Mouse (Mus musculus) activated CD4-positive, CD25-positive, alpha-beta regulatory T cell, adult 4 months (primary cell): ENCODE results near the gene D11Wsu47e. TPM values are rescaled to one million over a fixed set of nuclear protein-coding genes. Genes with fewer than 3 reads are reported as not detected.

Experiments used
- ATAC-seq: one replicate; pipeline ENCODE4 v1.8.0; 2017
- polyA plus RNA-seq, 2 experiments: library from polyadenylated mRNA; unstranded; fragments of 100-300 nt; shearing (Covaris generic); gene quantifications; one replicate each; pipeline ENCODE4 v1.2.1; 2017

D11Wsu47e gene
- polyA plus RNA-seq, 2 experiments from 2014 or later = 6.8 to 8.6 TPM

GRCm38 (mm10) chr11:113666648-113667047 lies 17.6 kb upstream of the D11Wsu47e start:
- peak; percentile 60 for ATAC-seq

- no peak for ATAC-seq
Measured at GRCm38 (mm10) chr11:113667122-113667521, 17.1 kb upstream of the D11Wsu47e start.

GRCm38 (mm10) chr11:113667704-113668103 lies 16.5 kb upstream of the D11Wsu47e start:
- no peak for ATAC-seq

GRCm38 (mm10) chr11:113668857-113669256 lies 15.4 kb upstream of the D11Wsu47e start:
- no peak for ATAC-seq

GRCm38 (mm10) chr11:113669711-113670110 lies 14.5 kb upstream of the D11Wsu47e start:
- ATAC-seq = no peak

- ATAC-seq = no peak
Measured at GRCm38 (mm10) chr11:113673614-113674013, 10.6 kb upstream of the D11Wsu47e start.

- no peak for ATAC-seq
Measured at GRCm38 (mm10) chr11:113674595-113674994, 9.6 kb upstream of the D11Wsu47e start.

- ATAC-seq = no peak
Measured at GRCm38 (mm10) chr11:113676847-113677246, 7.4 kb upstream of the D11Wsu47e start.

- ATAC-seq = no peak
Measured at GRCm38 (mm10) chr11:113677378-113677777, 6.8 kb upstream of the D11Wsu47e start.

GRCm38 (mm10) chr11:113678373-113678772 lies 5.8 kb upstream of the D11Wsu47e start:
- ATAC-seq = no peak

- no peak for ATAC-seq
Measured at GRCm38 (mm10) chr11:113680954-113681353, 3.3 kb upstream of the D11Wsu47e start.

- ATAC-seq = no peak
Measured at GRCm38 (mm10) chr11:113681979-113682378, 2.2 kb upstream of the D11Wsu47e start.

GRCm38 (mm10) chr11:113682897-113683626 lies 1.1 kb upstream of the D11Wsu47e start:
- no peak for ATAC-seq

- ATAC-seq = no peak
Measured at GRCm38 (mm10) chr11:113683627-113683956, 620 bp upstream of the D11Wsu47e start.

GRCm38 (mm10) chr11:113684707-113685426 lies 655 bp downstream of the D11Wsu47e start:
- ATAC-seq = no peak

GRCm38 (mm10) chr11:113687031-113687430 lies 2.8 kb downstream of the D11Wsu47e start:
- ATAC-seq = no peak

- ATAC-seq = no peak
Measured at GRCm38 (mm10) chr11:113690506-113690905, 6.3 kb downstream of the D11Wsu47e start.

- no peak for ATAC-seq
Measured at GRCm38 (mm10) chr11:113691318-113691717, 7.1 kb downstream of the D11Wsu47e start.

GRCm38 (mm10) chr11:113691851-113692250 lies 7.6 kb downstream of the D11Wsu47e start:
- ATAC-seq = no peak

GRCm38 (mm10) chr11:113697571-113697970 lies 13.4 kb downstream of the D11Wsu47e start:
- ATAC-seq = no peak

- no peak for ATAC-seq
Measured at GRCm38 (mm10) chr11:113698013-113698545, 13.9 kb downstream of the D11Wsu47e start.

GRCm38 (mm10) chr11:113699643-113700042 lies 15.4 kb downstream of the D11Wsu47e start:
- no peak for ATAC-seq

GRCm38 (mm10) chr11:113703758-113704157 lies 19.5 kb downstream of the D11Wsu47e start:
- peak; percentile 72 for ATAC-seq
